Mouse (Mus musculus) C2C12 (cell line): ENCODE data around the gene Fndc5.

Experiments
- CEBPB ChIP-seq: IDR thresholded peaks from one replicate; pipeline ENCODE4 v1.6.1; 2011; ENCODE audit warnings: low read depth, mild to moderate bottlenecking, control low read depth, moderate library complexity
- CTCF ChIP-seq: IDR thresholded peaks from one replicate; pipeline ENCODE4 v1.5.1; 2011; ENCODE audit not compliant: control insufficient read depth, insufficient read depth, insufficient read length
- MAX ChIP-seq: IDR thresholded peaks from one replicate; pipeline ENCODE4 v1.6.1; 2011; ENCODE audit warnings: mild to moderate bottlenecking, control low read depth
- MYOD1 ChIP-seq: IDR thresholded peaks from one replicate; pipeline ENCODE4 v1.6.1; 2011; ENCODE audit warnings: low read depth; ENCODE audit not compliant: control insufficient read depth, insufficient read length

GRCm38 (mm10) chr4:129188803-129189541 is 52.2 kb downstream of the Fndc5 start:
- no peak for TF ChIP-seq CTCF
- no peak for TF ChIP-seq MAX
- no peak for TF ChIP-seq CEBPB
- no peak for TF ChIP-seq MYOD1
